Mouse (Mus musculus) MEL (cell line): Measurements from ENCODE around the gene Rbms3.

ENCODE experiments used
- EP300 ChIP-seq, 2 experiments: IDR thresholded peaks; 2 replicates each; pipeline ENCODE4 v1.6.1; 2011; ENCODE audit warnings: improper control_type of control experiment in 2 of 2, low read length in 2 of 2, low read depth in 1 of 2, mild to moderate bottlenecking in 1 of 2
- TCF12 ChIP-seq: IDR thresholded peaks from 2 replicates; pipeline ENCODE4 v1.6.1; 2014; ENCODE audit warnings: low read depth, mild to moderate bottlenecking, inconsistent platforms, low read length, improper control_type of control experiment, moderate library complexity

- TF ChIP-seq TCF12 (no peak), EP300 (IDR thresholded peaks at IDR 0.05; ENCODE audit: low read depth in 1 of 2, low read length in 2 of 2) (no peak)
Observed at GRCm38 (mm10) chr9:117423259-117423658, 206.5 kb downstream of the Rbms3 start.
